Mouse (Mus musculus) ES-E14 (cell line): ENCODE results near the gene Trim10.

Experiments
- CHD2 ChIP-seq: IDR thresholded peaks from 2 replicates; pipeline ENCODE4 v1.6.1; 2014; ENCODE audit warnings: mild to moderate bottlenecking, low read depth, low read length, inconsistent platforms
- HCFC1 ChIP-seq: IDR thresholded peaks from 2 replicates; pipeline ENCODE4 v1.6.1; 2012; ENCODE audit warnings: low read length, inconsistent platforms, borderline replicate concordance; ENCODE audit not compliant: insufficient read depth
- MAFK ChIP-seq: IDR thresholded peaks from 2 replicates; pipeline ENCODE4 v1.6.1; 2014; ENCODE audit warnings: mild to moderate bottlenecking, low read depth, low read length, inconsistent platforms; ENCODE audit not compliant: insufficient read depth
- ZC3H11A ChIP-seq: IDR thresholded peaks from 2 replicates; pipeline ENCODE4 v1.6.1; 2012; ENCODE audit warnings: low read depth, mild to moderate bottlenecking, inconsistent platforms, low read length, borderline replicate concordance
- ZNF384 ChIP-seq: IDR thresholded peaks from 2 replicates; pipeline ENCODE4 v1.6.1; 2012; ENCODE audit warnings: low read depth, low read length, inconsistent platforms

DNA sequence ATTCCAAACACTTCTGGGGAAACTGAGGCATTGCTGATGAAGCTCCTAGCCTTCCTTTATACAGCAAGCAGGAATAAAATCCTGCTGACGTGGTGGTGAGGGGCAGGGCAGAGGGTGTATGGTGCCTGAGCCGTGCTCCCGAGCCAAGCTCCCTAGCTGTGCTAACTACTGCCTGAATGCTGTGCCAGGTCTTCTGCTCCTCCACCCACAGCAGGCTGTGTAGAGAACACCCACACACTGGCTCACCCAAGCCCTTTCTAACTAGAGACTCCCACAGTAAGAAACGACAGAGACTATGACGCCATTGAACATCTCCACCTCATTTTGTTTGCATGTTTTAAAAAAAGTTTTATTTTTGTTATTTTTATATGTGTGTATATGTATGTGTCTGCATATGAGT lies 30.6 kb downstream of the Trim10 start:
- TF ChIP-seq MAFK: no peak
- TF ChIP-seq HCFC1: no peak
- TF ChIP-seq ZC3H11A: no peak
- no peak for TF ChIP-seq CHD2
- TF ChIP-seq ZNF384: no peak
